Mouse (Mus musculus) limb, embryonic 15.5 days (tissue): ENCODE data around the gene Slc22a17. TPM values are rescaled to one million over a fixed set of nuclear protein-coding genes. Genes with fewer than 3 reads are reported as not detected.
A peak's percentile ranks its signal among the peaks of the same experiment; 100 is the strongest.

Experiments
- ATAC-seq: fragments of 200-750 bp; cut with Nextera tagmentation; 2 replicates; pipeline ENCODE4 v1.8.0; 2017; ENCODE audit warnings: low read depth, moderate TSS enrichment; ENCODE audit not compliant: insufficient number of reproducible peaks, low FRiP score, low TSS enrichment
- H3K27ac ChIP-seq: fragments of 300-500 bp; sonication (generic); 2 replicates; pipeline ENCODE4 v1.5.1; 2015; ENCODE audit warnings: moderate library complexity, mild to moderate bottlenecking, inconsistent platforms
- H3K27me3 ChIP-seq: fragments of 300-500 bp; sonication (generic); 2 replicates; pipeline ENCODE4 v1.6.1; 2015; ENCODE audit warnings: inconsistent platforms
- H3K36me3 ChIP-seq: fragments of 300-500 bp; sonication (generic); 2 replicates; pipeline ENCODE4 v1.6.1; 2015; ENCODE audit warnings: inconsistent platforms
- H3K4me1 ChIP-seq: fragments of 300-500 bp; sonication (generic); 2 replicates; pipeline ENCODE4 v1.6.1; 2015; ENCODE audit warnings: inconsistent platforms
- H3K4me2 ChIP-seq: fragments of 300-500 bp; sonication (generic); 2 replicates; pipeline ENCODE4 v1.6.1; 2015; ENCODE audit warnings: mild to moderate bottlenecking, inconsistent platforms
- H3K4me3 ChIP-seq: fragments of 300-500 bp; sonication (generic); 2 replicates; pipeline ENCODE4 v1.5.1; 2015; ENCODE audit warnings: mild to moderate bottlenecking, inconsistent platforms
- H3K9ac ChIP-seq: fragments of 300-500 bp; sonication (generic); 2 replicates; pipeline ENCODE4 v1.6.1; 2015; ENCODE audit warnings: inconsistent platforms
- H3K9me3 ChIP-seq: fragments of 300-500 bp; sonication (generic); 2 replicates; pipeline ENCODE4 v1.6.1; 2016; ENCODE audit warnings: inconsistent platforms
- WGBS: fragments of 180-500 bp; shearing (Covaris S2); methylation state at CpG from one replicate; pipeline ENCODE4 v1.1.7; 2015; 5-methylcytosine and 5-hydroxymethylcytosine counted together
- polyA plus RNA-seq: library from polyadenylated mRNA; unstranded; fragments of >200 nt; fragmentation: Nextera tagmentation; extraction: Ambion mirVana; gene quantifications from 2 replicates; pipeline ENCODE4 v1.2.1, GENCODE M21; 2015

Slc22a17 gene
- polyA plus RNA-seq, 1 experiment from 2014 or later, result 70.6 TPM

DNA sequence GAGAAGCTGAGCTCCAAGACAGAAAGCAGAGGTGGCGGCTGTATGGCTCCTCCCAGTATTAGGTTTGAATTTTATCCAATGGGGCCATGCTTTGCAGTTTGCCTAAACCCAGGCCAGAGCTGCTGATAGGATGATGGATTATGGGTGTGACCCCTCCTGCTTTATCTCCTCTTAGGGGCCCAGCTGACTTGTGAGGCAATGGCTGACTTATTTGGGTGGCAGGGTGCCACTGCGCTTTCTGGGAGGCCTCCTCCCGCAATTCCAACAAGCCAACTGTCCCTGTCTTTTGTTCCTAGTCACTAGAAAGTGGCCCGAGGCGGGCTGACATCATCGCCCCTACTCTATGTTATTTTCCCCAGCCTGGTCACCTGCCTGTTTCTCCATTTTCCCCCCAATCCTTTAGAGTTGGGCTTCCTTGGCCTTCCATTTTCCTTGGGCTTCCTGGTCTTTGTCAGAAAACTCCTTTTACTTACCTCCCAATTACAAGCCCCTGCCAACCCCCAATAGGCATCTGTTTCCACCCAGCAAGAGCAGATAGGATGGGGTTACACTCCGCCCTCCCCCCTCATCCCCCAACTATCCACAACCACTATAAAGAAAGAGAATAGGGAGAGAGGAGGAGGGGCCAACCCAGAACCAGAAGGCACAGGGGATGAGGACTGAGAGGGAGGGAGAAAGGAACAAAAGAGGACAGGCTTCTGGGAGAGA lies 11.9 kb upstream of the Slc22a17 start:
- WGBS, result 6% methylated on average over 7 of the region's 7 CpGs
- ATAC-seq, result peak; percentile 64

DNA sequence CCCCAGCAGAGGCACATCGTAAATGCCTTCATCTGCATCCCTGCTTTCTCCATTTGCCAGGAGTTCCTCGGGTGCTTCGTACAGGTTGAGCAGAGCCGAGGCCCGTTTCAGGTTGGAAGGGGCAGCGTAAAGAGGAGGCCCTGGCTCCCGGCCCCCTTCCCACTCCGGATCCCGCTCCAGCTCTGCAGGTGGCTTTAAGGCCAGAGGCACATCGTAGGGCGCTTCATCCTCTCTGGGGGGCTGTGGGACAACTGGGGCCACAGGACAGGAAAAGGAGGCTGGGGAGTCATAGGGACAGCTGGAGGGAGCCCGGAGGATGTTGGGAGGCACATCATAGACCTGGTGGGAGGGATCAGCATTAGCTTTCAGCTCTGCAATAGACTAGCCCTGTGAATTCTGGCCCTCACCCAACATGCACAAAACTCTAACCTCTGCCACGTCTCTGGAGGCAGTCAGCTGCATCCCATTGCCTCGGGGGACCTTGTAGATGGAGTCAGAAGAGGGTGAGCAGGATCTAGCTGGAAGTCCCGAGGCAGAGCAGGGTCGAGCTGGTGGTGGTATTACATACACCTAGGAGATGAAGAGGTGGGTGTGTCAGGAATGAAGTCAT lies 7.2 kb upstream of the Slc22a17 start:
- no peak for ATAC-seq
- Histone ChIP-seq H3K4me1 (peaks cover 23% of the 10 kb centered on the region), H3K36me3 (peaks cover 76% of the 10 kb centered on the region)

More for the DNA sequence above, 11.9 kb upstream of the Slc22a17 start:
- H3K4me1 ChIP-seq, result peaks cover 44% of the 10 kb centered on the region
- peak overlapping the region; percentile 100 for H3K27ac ChIP-seq
- H3K4me3 ChIP-seq, result peak overlapping the region; percentile 63
- peaks cover 32% of the 10 kb centered on the region for H3K36me3 ChIP-seq
- no peaks in the 10 kb centered on the region for H3K9me3 ChIP-seq
- peak overlapping the region; percentile 76 for H3K4me2 ChIP-seq
- no peaks in the 10 kb centered on the region for H3K27me3 ChIP-seq
- H3K9ac ChIP-seq, result peak overlapping the region; percentile 90

DNA sequence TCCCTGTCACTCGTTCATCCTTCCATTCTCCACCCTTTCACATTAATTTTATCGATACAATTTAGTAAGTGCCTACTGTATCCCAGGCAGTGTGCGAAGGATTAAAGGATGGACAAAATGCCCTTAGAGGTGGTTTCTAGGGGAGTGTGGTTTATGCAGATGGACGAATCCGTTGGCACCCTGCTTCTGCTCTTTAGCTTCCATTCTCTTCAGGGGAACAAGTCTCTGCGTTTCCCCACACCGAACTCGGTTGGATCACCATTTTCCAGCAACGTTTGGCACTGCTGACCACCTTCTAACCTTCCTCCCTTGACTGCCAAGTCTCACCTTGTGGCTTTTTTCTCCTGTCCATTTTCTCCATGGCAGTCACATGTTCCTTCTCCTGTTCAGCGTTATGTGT lies 411 bp upstream of the Slc22a17 start:
- Histone ChIP-seq H3K9me3 (no peaks in the 10 kb centered on the region), H3K27me3 (no peaks in the 10 kb centered on the region), H3K27ac (peak overlapping the region; percentile 94), H3K9ac (peak overlapping the region; percentile 89), H3K4me3 (peak overlapping the region; percentile 92), H3K4me2 (peak overlapping the region; percentile 80), H3K36me3 (peaks cover 48% of the 10 kb centered on the region), H3K4me1 (peaks cover 29% of the 10 kb centered on the region)
- ATAC-seq, result no peak
- 13% methylated on average over 10 of the region's 10 CpGs for WGBS

More for the DNA sequence above, 7.2 kb upstream of the Slc22a17 start:
- 86% methylated on average over 16 of the region's 16 CpGs for WGBS
- Histone ChIP-seq H3K9ac (no peak overlapping the region), H3K9me3 (no peaks in the 10 kb centered on the region), H3K4me3 (no peak overlapping the region), H3K27me3 (no peaks in the 10 kb centered on the region), H3K4me2 (no peak overlapping the region), H3K27ac (no peak overlapping the region)

DNA sequence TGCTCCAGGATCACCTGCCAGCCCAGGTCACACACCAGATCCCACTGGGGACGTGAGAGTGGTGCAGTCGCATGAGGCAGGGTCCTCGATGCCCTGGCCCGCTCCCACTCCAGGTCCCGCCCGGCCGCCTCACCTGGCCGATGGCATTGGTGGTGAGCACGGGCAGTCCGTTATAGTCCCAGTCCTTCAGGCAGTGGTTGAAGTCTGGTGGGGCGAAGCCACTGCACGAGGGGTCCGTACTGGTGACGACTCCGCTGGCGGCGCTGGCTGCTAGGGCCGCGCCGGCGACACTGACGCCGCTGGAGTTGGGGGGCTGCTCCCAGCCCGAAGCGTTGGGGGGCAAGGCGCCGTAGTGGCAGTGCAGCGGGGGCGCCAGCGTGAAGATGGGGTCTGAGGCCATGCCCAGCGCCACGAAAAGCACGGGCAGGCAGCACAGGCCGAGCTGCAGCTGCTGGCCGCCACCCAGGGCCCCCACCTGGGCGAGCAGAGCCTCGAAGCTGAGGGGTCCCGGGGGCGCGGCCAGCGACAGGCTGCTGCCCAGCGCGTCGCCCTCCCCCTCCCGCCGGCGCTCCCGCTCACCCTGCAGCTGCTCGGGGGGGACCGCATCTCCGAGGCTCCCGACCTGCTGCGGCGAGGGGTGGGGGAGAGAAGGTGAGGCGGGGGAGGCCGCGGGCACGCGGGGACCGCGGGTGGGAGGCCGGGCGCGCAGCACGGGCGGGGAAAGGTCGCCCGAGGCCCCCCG lies 652 bp downstream of the Slc22a17 start:
- no peaks in the 10 kb centered on the region for H3K27me3 ChIP-seq
- WGBS, result 2% methylated on average over 52 of the region's 69 CpGs
- ATAC-seq, result peak; percentile 32; the same call in 1 of the 2 replicates
- peak overlapping the region; percentile 94 for H3K27ac ChIP-seq
- peak overlapping the region; percentile 80 for H3K4me2 ChIP-seq
- H3K4me1 ChIP-seq, result peaks cover 29% of the 10 kb centered on the region
- H3K36me3 ChIP-seq, result peaks cover 48% of the 10 kb centered on the region
- H3K9ac ChIP-seq, result peak overlapping the region; percentile 89
- peak overlapping the region; percentile 92 for H3K4me3 ChIP-seq
- H3K9me3 ChIP-seq, result no peaks in the 10 kb centered on the region

DNA sequence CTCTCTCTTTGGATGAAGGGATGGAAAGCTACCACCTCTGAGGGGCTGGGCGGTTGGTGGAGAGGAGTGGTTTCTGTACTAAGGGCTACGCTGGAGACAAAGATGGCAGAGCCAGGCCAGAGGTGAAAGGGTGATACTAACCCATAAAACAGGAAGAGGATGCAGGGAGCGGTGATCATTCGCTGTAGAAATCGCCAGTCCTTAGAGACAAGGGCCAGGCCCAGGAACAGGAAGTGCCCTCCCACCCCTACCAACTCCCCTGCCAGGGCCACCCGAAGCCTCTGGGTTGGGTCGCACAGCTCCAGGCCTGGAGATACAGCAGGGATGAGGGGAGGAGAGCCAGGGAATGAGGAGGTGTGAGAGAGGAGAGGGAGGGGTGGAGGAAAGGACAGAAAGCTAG lies 4.2 kb downstream of the Slc22a17 start:
- Histone ChIP-seq H3K27ac (no peak overlapping the region), H3K9me3 (no peaks in the 10 kb centered on the region), H3K4me3 (no peak overlapping the region), H3K9ac (no peak overlapping the region), H3K36me3 (peaks cover 55% of the 10 kb centered on the region), H3K4me2 (no peak overlapping the region), H3K27me3 (no peaks in the 10 kb centered on the region), H3K4me1 (peaks cover 25% of the 10 kb centered on the region)
- 87% methylated on average over 7 of the region's 7 CpGs for WGBS
- ATAC-seq, result no peak

DNA sequence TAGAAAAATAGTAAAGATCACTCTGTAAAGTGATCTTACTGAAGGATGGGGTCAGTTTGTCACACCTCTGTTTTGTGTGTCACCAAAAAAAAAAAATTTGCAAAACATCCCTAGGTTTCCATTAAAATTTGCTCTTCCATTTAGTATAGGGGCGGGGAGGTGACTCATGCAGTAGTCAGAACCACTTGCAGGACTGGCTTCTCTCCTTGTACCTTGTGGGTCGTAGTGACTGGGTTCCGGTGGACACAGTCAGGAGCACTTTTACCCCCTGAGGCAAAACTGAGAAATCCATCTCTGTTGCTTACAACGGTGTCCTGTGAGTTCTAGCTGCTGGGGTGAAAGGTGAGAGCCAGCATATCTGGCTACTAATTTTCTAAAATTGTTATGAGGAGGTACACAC lies 9.3 kb downstream of the Slc22a17 start:
- WGBS, result 82% methylated on average over 4 of the region's 4 CpGs
- H3K9ac ChIP-seq, result no peak overlapping the region
- H3K9me3 ChIP-seq, result no peaks in the 10 kb centered on the region
- H3K4me2 ChIP-seq, result no peak overlapping the region
- no peaks in the 10 kb centered on the region for H3K27me3 ChIP-seq
- no peak for ATAC-seq
- H3K27ac ChIP-seq, result no peak overlapping the region
- peaks cover 39% of the 10 kb centered on the region for H3K36me3 ChIP-seq
- H3K4me3 ChIP-seq, result no peak overlapping the region
- H3K4me1 ChIP-seq, result no peaks in the 10 kb centered on the region

DNA sequence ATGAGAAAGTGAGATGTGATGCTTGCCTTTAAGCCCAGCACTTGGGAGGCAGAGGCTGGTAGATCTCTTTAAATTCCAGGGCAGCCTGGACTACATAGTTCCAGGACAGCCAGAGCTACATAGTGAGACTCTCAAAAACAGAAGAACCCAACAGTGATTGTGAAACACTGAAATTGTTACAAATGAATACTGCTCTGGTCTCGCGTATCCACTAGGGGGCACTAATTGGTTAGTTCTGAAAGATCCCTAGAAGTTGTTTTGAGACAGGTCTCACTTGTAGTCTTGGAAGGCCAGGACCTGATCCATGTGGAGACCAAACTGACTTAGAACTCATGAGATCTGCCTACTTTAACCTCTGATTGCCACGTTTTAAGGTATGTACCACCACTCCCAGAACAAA lies 12.5 kb downstream of the Slc22a17 start:
- no peak overlapping the region for H3K4me3 ChIP-seq
- no peaks in the 10 kb centered on the region for H3K27me3 ChIP-seq
- 0 out of 2 replicates have a peak, but pooled peaks have one; percentile 9 for ATAC-seq
- no peak overlapping the region for H3K4me2 ChIP-seq
- peaks cover 17% of the 10 kb centered on the region for H3K4me1 ChIP-seq
- under 1% methylated on average over 3 of the region's 3 CpGs for WGBS
- no peaks in the 10 kb centered on the region for H3K9me3 ChIP-seq
- H3K9ac ChIP-seq, result no peak overlapping the region
- H3K36me3 ChIP-seq, result peaks cover 39% of the 10 kb centered on the region
- peak overlapping the region; percentile 38; the same call in 1 of the 2 replicates for H3K27ac ChIP-seq

DNA sequence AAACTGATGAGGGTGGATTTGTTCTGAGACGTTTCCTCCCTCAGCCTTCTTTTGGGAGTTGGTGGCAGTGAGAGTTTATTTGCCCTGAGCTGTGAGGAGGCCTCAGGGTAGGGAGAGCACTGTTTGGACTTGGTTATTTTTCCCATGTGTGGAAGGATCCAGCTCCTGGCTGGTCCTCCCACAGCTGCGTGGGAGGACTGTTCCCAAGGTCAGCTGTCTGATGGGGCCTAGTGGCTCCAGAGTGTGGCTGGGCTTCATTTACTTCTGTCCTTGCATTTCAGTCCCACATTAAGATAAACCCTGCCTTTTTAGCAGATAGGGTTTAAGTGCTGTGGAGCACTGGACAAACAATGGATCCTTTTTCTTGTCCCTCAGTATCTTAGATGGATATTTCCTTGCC lies 15.5 kb downstream of the Slc22a17 start:
- Histone ChIP-seq H3K9me3 (no peaks in the 10 kb centered on the region), H3K27ac (peak overlapping the region; percentile 43), H3K9ac (no peak overlapping the region), H3K4me1 (peaks cover 25% of the 10 kb centered on the region), H3K36me3 (peaks cover 31% of the 10 kb centered on the region), H3K4me2 (no peak overlapping the region), H3K27me3 (no peaks in the 10 kb centered on the region), H3K4me3 (no peak overlapping the region)
- ATAC-seq, result no peak
- 61% methylated on average over 2 of the region's 2 CpGs for WGBS

DNA sequence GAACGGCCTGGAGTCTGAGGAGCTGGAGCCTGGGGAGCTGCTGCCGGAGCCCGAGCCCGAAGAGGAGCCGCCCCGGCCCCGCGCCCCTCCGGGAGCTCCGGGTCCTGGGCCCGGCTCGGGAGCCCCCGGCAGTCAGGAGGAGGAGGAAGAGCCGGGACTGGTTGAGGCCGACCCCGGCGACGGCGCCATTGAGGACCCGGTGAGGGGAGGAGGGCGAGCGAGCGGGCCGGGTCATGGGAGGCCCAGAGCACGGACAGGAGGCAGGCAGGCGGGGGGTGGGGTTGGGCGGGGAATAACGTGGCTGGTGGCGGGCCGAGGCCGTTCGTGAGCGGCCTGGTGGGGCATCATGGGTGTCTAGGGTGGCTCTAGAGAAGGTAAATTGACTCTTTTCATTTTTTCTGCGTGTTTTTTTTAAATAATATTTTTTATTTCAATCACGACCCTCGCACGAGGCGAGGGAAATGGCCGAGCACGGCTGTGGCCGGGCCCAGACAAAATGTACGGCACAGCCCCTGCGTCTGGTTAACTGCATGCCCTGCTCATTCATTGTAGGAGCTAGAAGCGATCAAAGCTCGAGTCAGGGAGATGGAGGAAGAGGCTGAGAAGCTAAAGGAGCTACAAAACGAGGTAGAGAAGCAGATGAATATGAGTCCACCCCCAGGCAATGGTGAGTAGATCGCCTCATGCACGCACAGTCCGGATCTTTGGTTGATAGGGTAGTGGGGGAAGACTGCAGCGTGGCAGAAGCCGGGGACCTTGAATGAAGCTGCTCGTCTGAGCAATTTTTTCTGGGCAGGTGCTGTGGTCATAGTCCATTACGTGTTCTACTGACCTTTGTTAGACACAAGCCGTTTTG lies 18.4 kb downstream of the Slc22a17 start:
- peak overlapping the region; percentile 99 for H3K9ac ChIP-seq
- under 1% methylated on average over 53 of the region's 54 CpGs for WGBS
- no peaks in the 10 kb centered on the region for H3K9me3 ChIP-seq
- peak overlapping the region; percentile 92 for H3K4me3 ChIP-seq
- no peaks in the 10 kb centered on the region for H3K27me3 ChIP-seq
- H3K27ac ChIP-seq, result peak overlapping the region; percentile 94
- peak overlapping the region; percentile 49 for H3K4me2 ChIP-seq
- peak; percentile 31 for ATAC-seq
- peaks cover 31% of the 10 kb centered on the region for H3K36me3 ChIP-seq
- H3K4me1 ChIP-seq, result peaks cover 25% of the 10 kb centered on the region

DNA sequence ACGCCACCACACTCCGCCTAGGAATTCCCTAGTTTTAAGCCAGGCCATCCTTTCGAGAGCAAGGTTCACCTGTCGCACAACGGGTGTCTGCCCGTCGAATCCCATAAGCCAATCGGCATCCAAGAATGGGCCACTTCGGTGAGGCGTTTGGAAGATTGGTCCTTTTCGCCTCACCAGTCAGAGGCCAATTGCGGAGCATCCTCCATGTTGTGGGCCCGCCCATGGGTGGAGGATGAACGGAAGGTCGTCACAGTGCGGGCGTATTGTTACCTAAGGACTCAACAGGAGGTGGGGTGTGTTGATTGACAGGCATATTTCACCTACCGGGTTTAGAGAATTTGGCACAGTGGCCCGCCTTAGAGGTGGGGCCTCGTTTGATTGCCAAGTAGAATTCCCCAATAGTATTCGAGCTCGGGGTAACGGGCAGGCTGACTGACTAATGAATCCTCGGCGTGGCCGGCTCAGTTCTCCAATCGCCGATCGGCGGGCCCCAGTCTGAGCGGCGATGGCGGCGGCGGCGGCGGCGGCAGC lies 19.2 kb downstream of the Slc22a17 start:
- under 1% methylated on average over 38 of the region's 38 CpGs for WGBS
- peak; percentile 99 for ATAC-seq

DNA sequence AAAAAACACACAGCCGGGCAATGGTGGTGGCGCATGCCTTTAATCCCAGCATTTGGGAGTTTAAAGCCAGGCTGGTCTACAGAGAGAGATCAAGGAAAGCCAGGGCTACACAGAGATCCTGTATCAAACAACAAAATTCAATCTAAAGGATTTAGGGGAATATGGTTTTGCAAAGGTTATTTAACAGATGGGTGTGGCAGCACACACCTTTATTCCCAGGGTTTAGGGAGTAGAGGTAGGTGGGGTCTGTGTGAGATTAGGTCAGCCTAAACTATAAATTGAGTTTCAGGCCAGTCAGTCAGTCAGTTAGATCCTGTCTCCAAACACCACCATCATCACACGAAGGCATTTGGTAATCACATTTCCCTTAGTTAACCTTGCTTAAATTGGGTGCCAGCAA lies 20.7 kb downstream of the Slc22a17 start, which contains the start of gene Pabpn1:
TSS of gene Pabpn1 (plus strand) at position 301 of the 400 bp plus-strand sequence.
- H3K9me3 ChIP-seq, result no peaks in the 10 kb centered on the region
- peak within 1 kb of the TSS; percentile 84 for H3K27ac ChIP-seq
- no peaks in the 10 kb centered on the region for H3K27me3 ChIP-seq
- peaks cover 20% of the 10 kb centered on the region for H3K36me3 ChIP-seq
- peak within 1 kb of the TSS; percentile 46 for H3K4me2 ChIP-seq
- H3K4me1 ChIP-seq, result peaks cover 19% of the 10 kb centered on the region
- ATAC-seq, result no peak
- H3K4me3 ChIP-seq, result peak within 1 kb of the TSS; percentile 92
- WGBS, result 92% methylated on average over 3 of the region's 3 CpGs
- 0 out of 2 replicates have a peak within 1 kb of the TSS, but pooled peaks have one; percentile 0 for H3K9ac ChIP-seq

More for the DNA sequence above, 19.2 kb downstream of the Slc22a17 start:
- Histone ChIP-seq H3K4me1 (peaks cover 25% of the 10 kb centered on the region), H3K9me3 (no peaks in the 10 kb centered on the region), H3K36me3 (peaks cover 31% of the 10 kb centered on the region), H3K27me3 (no peaks in the 10 kb centered on the region), H3K4me3 (peak overlapping the region; percentile 92), H3K9ac (peak overlapping the region; percentile 99), H3K4me2 (peak overlapping the region; percentile 46), H3K27ac (peak overlapping the region; percentile 94)
